Mouse (Mus musculus) thymus, adult 2 months (tissue): ENCODE results near the gene Sult1e1. TPM values are rescaled to one million over a fixed set of nuclear protein-coding genes. Genes with fewer than 3 reads are reported as not detected.

ENCODE experiments used
- DNase-seq: peaks from one replicate; pipeline ENCODE4 v3.0.0; 2021
- H3K27ac ChIP-seq: fragments of 200-500 bp; 2 replicates; pipeline ENCODE4 v1.5.1; 2012; ENCODE audit warnings: low read length, control low read depth; ENCODE audit not compliant: control insufficient read depth, insufficient read depth
- H3K27me3 ChIP-seq: fragments of 200-500 bp; 2 replicates; pipeline ENCODE4 v1.6.1; 2012; ENCODE audit warnings: mild to moderate bottlenecking, low read length, moderate library complexity, mixed read lengths; ENCODE audit not compliant: control insufficient read depth, insufficient read depth
- H3K36me3 ChIP-seq: fragments of 200-500 bp; 2 replicates; pipeline ENCODE4 v1.6.1; 2012; ENCODE audit warnings: mild to moderate bottlenecking, low read length, moderate library complexity; ENCODE audit not compliant: control insufficient read depth, insufficient read depth
- H3K4me1 ChIP-seq: fragments of 200-500 bp; replicated peaks from 2 replicates; pipeline ENCODE4 v1.6.1; 2012; ENCODE audit warnings: low read length; ENCODE audit not compliant: control insufficient read depth, insufficient read depth
- H3K4me3 ChIP-seq: fragments of 200-500 bp; 2 replicates; pipeline ENCODE4 v1.5.1; 2012; ENCODE audit warnings: mild to moderate bottlenecking, low read length, control low read depth, moderate library complexity; ENCODE audit not compliant: control insufficient read depth, insufficient read depth
- CTCF ChIP-seq: fragments of 200-500 bp; IDR thresholded peaks from 2 replicates; pipeline ENCODE4 v1.5.1; 2012; ENCODE audit warnings: mild to moderate bottlenecking, control low read depth, low read length, moderate library complexity, borderline replicate concordance; ENCODE audit not compliant: control insufficient read depth, poor library complexity, insufficient read depth; ENCODE audit errors: extremely low read depth
- POLR2A ChIP-seq: fragments of 200-500 bp; IDR thresholded peaks from 2 replicates; pipeline ENCODE4 v1.6.1; 2012; ENCODE audit warnings: mild to moderate bottlenecking, low read length, control low read depth, moderate library complexity; ENCODE audit not compliant: control insufficient read depth, poor library complexity, insufficient read depth; ENCODE audit errors: extremely low read depth
- WGBS: fragments of 180-500 bp; shearing (Covaris S2); methylation state at CpG from one replicate; pipeline ENCODE4 v1.1.7; 2018; 5-methylcytosine and 5-hydroxymethylcytosine counted together
- polyA plus RNA-seq: library from polyadenylated mRNA; depleted of rRNA; stranded (reverse); fragments of >200 nt; gene quantifications from 2 replicates; pipeline ENCODE4 v1.2.3, GENCODE M21; 2012; rRNA removed

Sult1e1 gene
- polyA plus RNA-seq, 1 experiment = not detected

DNA sequence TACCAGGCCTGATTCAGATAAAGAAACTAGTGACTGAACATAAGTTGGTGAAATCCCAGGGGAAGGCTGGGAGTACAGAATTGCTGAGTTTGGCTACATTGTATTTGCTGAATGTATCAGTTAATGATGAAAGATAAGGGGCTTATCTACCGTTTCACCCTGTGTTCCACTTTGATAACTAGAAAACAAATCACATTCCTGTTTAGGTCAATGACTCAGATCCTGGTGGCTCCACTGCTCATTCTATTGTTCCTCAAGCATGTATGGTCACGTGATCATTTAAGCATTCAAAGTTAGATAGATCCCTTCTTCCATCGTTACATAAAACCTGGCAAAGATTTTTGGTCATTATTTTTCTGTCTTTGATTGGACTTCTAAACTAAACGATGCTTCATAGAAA is 28.9 kb downstream of the Sult1e1 start:
- H3K27me3 ChIP-seq = no peaks in the 10 kb centered on the region
- no peak for DNase-seq
- no peak overlapping the region for H3K27ac ChIP-seq
- H3K4me3 ChIP-seq = no peak overlapping the region
- no peak for TF ChIP-seq POLR2A
- no peak for TF ChIP-seq CTCF
- no peaks in the 10 kb centered on the region for H3K4me1 ChIP-seq
- no peaks in the 10 kb centered on the region for H3K36me3 ChIP-seq
- 87% methylated on average over 4 of the region's 4 CpGs for WGBS

- Histone ChIP-seq H3K27me3 (no peaks in the 10 kb centered on the region), H3K4me3 (no peak overlapping the region), H3K36me3 (no peaks in the 10 kb centered on the region), H3K27ac (no peak overlapping the region), H3K4me1 (no peaks in the 10 kb centered on the region)
- 69% methylated on average over 5 of the region's 5 CpGs for WGBS
- no peak for TF ChIP-seq POLR2A
- no peak for TF ChIP-seq CTCF
- no peak for DNase-seq
These were observed 31.2 kb downstream of the Sult1e1 start for GRCm38 (mm10) chr5:87560145-87560544.

DNA sequence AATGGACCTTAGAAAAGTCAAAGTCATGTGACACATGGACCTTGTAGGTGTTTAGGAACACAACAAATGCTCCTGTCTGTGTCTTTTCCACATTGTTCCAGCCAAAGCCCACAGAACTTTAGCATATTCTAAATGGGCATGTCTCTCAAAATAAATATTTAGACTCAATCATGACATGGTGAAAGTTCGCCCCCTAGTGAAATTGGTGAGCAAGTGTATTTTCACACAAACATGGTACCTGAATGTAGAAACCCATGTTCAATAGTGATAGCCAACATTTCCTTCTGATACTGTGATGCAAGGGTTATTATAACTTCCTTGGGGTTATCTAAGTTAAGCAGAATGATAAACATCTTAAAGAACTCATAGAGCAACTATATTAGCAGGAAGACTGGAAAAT is 40.5 kb downstream of the Sult1e1 start:
- no peak overlapping the region for H3K27ac ChIP-seq
- H3K4me1 ChIP-seq = no peaks in the 10 kb centered on the region
- no peak for TF ChIP-seq CTCF
- TF ChIP-seq POLR2A = no peak
- WGBS = 53% methylated on average over 1 of the region's 1 CpGs
- H3K36me3 ChIP-seq = no peaks in the 10 kb centered on the region
- DNase-seq = no peak
- no peaks in the 10 kb centered on the region for H3K27me3 ChIP-seq
- H3K4me3 ChIP-seq = no peak overlapping the region

DNA sequence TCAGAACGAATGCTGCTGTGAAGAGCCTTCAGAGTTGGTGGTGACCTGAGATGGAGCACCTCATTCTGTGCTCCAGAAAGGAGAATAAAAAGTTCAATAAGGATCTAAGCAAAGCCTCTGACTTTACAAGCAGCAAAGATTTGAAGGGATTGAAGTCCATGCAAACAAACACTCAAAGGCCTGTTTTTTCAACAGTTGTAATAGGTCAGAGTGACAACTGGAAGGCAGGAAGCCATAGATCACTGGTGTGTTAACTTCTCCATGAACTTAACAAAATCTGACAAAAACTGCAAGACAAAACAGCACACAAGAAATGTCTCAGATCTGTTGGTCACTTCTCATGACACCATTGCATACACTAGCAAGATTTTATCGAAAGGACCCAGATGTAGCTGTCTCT is 53.3 kb downstream of the Sult1e1 start, which contains the start of gene Sult1b1:
Gene Sult1b1 (minus strand): TSS at position 85 of the 400 bp plus-strand sequence.
- no peaks in the 10 kb centered on the region for H3K27me3 ChIP-seq
- H3K4me3 ChIP-seq = no peak within 1 kb of the TSS
- WGBS = 92% methylated on average over 2 of the region's 2 CpGs
- no peaks in the 10 kb centered on the region for H3K4me1 ChIP-seq
- no peak within 1 kb of the TSS for H3K27ac ChIP-seq
- DNase-seq = no peak
- TF ChIP-seq CTCF (no peak), POLR2A (no peak)
- H3K36me3 ChIP-seq = no peaks in the 10 kb centered on the region

GRCm38 (mm10) chr5:87535994-87536644 is 55.3 kb downstream of the Sult1e1 start:
- no peak overlapping the region for H3K4me3 ChIP-seq
- 92% methylated on average over 4 of the region's 4 CpGs for WGBS
- no peak overlapping the region for H3K27ac ChIP-seq
- H3K36me3 ChIP-seq = no peaks in the 10 kb centered on the region
- no peaks in the 10 kb centered on the region for H3K4me1 ChIP-seq
- H3K27me3 ChIP-seq = no peaks in the 10 kb centered on the region
- no peak for DNase-seq
- TF ChIP-seq POLR2A (no peak), CTCF (no peak)

DNA sequence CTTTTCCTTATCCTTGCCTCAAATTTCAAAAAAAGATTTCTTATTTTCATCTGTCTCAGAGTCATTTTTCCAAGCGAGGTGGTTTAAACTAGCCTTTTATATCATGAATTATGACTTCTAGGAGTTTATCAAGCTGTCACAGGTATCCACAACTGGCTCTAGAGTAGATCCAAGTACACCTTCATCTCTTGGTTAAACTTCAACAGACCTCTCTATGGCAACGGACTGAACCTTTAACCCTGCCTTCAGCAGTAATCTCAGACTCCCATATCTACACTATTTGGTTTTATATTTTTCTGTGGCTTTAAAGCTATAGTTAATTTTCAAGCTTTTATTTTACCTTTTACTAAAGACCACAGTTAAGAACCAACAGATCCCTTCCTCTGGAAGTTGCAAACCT is 59.1 kb downstream of the Sult1e1 start:
- Histone ChIP-seq H3K36me3 (no peaks in the 10 kb centered on the region), H3K4me3 (no peak overlapping the region), H3K4me1 (no peaks in the 10 kb centered on the region), H3K27ac (no peak overlapping the region), H3K27me3 (no peaks in the 10 kb centered on the region)
- no peak for DNase-seq
- TF ChIP-seq POLR2A (no peak), CTCF (no peak)
- WGBS = 78% methylated on average over 2 of the region's 2 CpGs

Other genes with a start within 250 kb of the Sult1e1 start
- gene Ugt2b38, start 167.4 kb downstream of the Sult1e1 start, polyA plus RNA-seq = not detected in 2 replicates
- gene Ugt2a2, start 109.3 kb downstream of the Sult1e1 start, polyA plus RNA-seq = not detected in 2 replicates
- gene Gm43638, start 104.8 kb downstream of the Sult1e1 start, polyA plus RNA-seq = not detected in 2 replicates
- not detected in 2 replicates for gene Ugt2a1, start 100.7 kb downstream of the Sult1e1 start, polyA plus RNA-seq
- not detected in 2 replicates for gene Sult1b1, start 53.4 kb downstream of the Sult1e1 start, polyA plus RNA-seq
- gene Sult1d1, start 22.6 kb downstream of the Sult1e1 start, polyA plus RNA-seq = 0.04 and 0.08 TPM in 2 replicates
- gene Csn1s1, start 74.6 kb upstream of the Sult1e1 start, polyA plus RNA-seq = 0.34 and 0.88 TPM in 2 replicates
- 41.8 and 47.3 TPM in 2 replicates for gene Csn2, start 108.0 kb upstream of the Sult1e1 start, polyA plus RNA-seq
- 0.75 and 0.88 TPM in 2 replicates for gene Csn1s2a, start 183.0 kb upstream of the Sult1e1 start, polyA plus RNA-seq
- not detected in 2 replicates for gene Csn1s2b, start 216.5 kb upstream of the Sult1e1 start, polyA plus RNA-seq
- gene Prr27, start 234.1 kb upstream of the Sult1e1 start, polyA plus RNA-seq = not detected in 2 replicates